Mouse (Mus musculus) gonadal fat pad, adult 2 months (tissue): ENCODE measurements around the gene Pdzd4. TPM values are rescaled to one million over a fixed set of nuclear protein-coding genes. Genes with fewer than 3 reads are reported as not detected.

Experiments
- DNase-seq: peaks from one replicate; pipeline ENCODE4 v3.0.0-alpha.2; 2012; ENCODE audit warnings: low read depth
- polyA plus RNA-seq: library from polyadenylated mRNA; depleted of rRNA; stranded (reverse); fragments of >200 nt; gene quantifications from 2 replicates; pipeline ENCODE4 v1.2.3, GENCODE M21; 2012; rRNA removed

Pdzd4 gene
- polyA plus RNA-seq, result 1.7 and 2.2 TPM in 2 replicates

- no peak for DNase-seq
These were observed at the start of gene Pdzd4 for GRCm38 (mm10) chrX:73824185-73825151. Pdzd4 (minus strand) TSS chrX:73824969.

- DNase-seq, result no peak
These were observed 47.2 kb upstream of the Pdzd4 start for GRCm38 (mm10) chrX:73871956-73872355.

GRCm38 (mm10) chrX:73871474-73871873 is 46.7 kb upstream of the Pdzd4 start:
- no peak for DNase-seq

- DNase-seq, result no peak
These were observed 44.6 kb upstream of the Pdzd4 start for GRCm38 (mm10) chrX:73869334-73869733.

GRCm38 (mm10) chrX:73867852-73868251 is 43.1 kb upstream of the Pdzd4 start:
- no peak for DNase-seq

- no peak for DNase-seq
These were observed 42.5 kb upstream of the Pdzd4 start for GRCm38 (mm10) chrX:73867256-73867655.

- DNase-seq, result no peak
These were observed 39.9 kb upstream of the Pdzd4 start for GRCm38 (mm10) chrX:73864692-73865091.

GRCm38 (mm10) chrX:73855087-73855408 is 30.3 kb upstream of the Pdzd4 start:
- DNase-seq, result no peak

GRCm38 (mm10) chrX:73854326-73855086 is 29.7 kb upstream of the Pdzd4 start:
- DNase-seq, result no peak

GRCm38 (mm10) chrX:73836691-73837090 is 11.9 kb upstream of the Pdzd4 start:
- DNase-seq, result no peak

- DNase-seq, result peak; percentile 59
These were observed 11.0 kb upstream of the Pdzd4 start for GRCm38 (mm10) chrX:73835731-73836130.

GRCm38 (mm10) chrX:73823747-73824146 is 1.0 kb downstream of the Pdzd4 start:
- no peak for DNase-seq

- DNase-seq, result no peak
These were observed 8.0 kb downstream of the Pdzd4 start for GRCm38 (mm10) chrX:73816596-73817314.

GRCm38 (mm10) chrX:73815072-73815471 is 9.7 kb downstream of the Pdzd4 start:
- no peak for DNase-seq

GRCm38 (mm10) chrX:73805814-73806213 is 19.0 kb downstream of the Pdzd4 start:
- no peak for DNase-seq

GRCm38 (mm10) chrX:73798502-73798901 is 26.3 kb downstream of the Pdzd4 start:
- no peak for DNase-seq

GRCm38 (mm10) chrX:73797511-73797910 is 27.3 kb downstream of the Pdzd4 start:
- DNase-seq, result no peak

- no peak for DNase-seq
These were observed 31.3 kb downstream of the Pdzd4 start for GRCm38 (mm10) chrX:73793505-73793904.

GRCm38 (mm10) chrX:73793039-73793438 is 31.7 kb downstream of the Pdzd4 start:
- DNase-seq, result no peak

GRCm38 (mm10) chrX:73788501-73788900 is 36.3 kb downstream of the Pdzd4 start:
- no peak for DNase-seq

- no peak for DNase-seq
These were observed 37.6 kb downstream of the Pdzd4 start for GRCm38 (mm10) chrX:73787225-73787558.
